Mouse (Mus musculus) spleen, adult 2 months (tissue): ENCODE measurements around the gene Dennd5b. TPM values are rescaled to one million over a fixed set of nuclear protein-coding genes. Genes with fewer than 3 reads are reported as not detected.

Source experiments
- DNase-seq, 2 experiments: peaks; one replicate each; pipeline versions ENCODE4 v3.0.0 to v3.0.0-alpha.2; 2012 to 2021; ENCODE audit warnings: low spot score in 2 of 2, low read depth in 1 of 2
- H3K27ac ChIP-seq: fragments of 200-500 bp; 2 replicates; pipeline ENCODE4 v1.5.1; 2012; ENCODE audit warnings: low read length, inconsistent platforms; ENCODE audit not compliant: insufficient read depth
- H3K27me3 ChIP-seq: fragments of 200-500 bp; 2 replicates; pipeline ENCODE4 v1.6.1; 2012; ENCODE audit warnings: mild to moderate bottlenecking, moderate library complexity, low read length, inconsistent platforms; ENCODE audit not compliant: control insufficient read depth, insufficient read depth
- H3K36me3 ChIP-seq: fragments of 200-500 bp; 2 replicates; pipeline ENCODE4 v1.6.1; 2012; ENCODE audit warnings: mild to moderate bottlenecking, low read length, inconsistent platforms; ENCODE audit not compliant: control insufficient read depth, insufficient read depth
- H3K4me1 ChIP-seq: fragments of 200-500 bp; 2 replicates; pipeline ENCODE4 v1.6.1; 2011; ENCODE audit warnings: inconsistent platforms; ENCODE audit not compliant: control insufficient read depth, insufficient read depth, insufficient read length
- H3K4me3 ChIP-seq: fragments of 200-500 bp; 2 replicates; pipeline ENCODE4 v1.5.1; 2011; ENCODE audit warnings: mild to moderate bottlenecking, inconsistent platforms; ENCODE audit not compliant: insufficient read depth, insufficient read length; ENCODE audit errors: extremely low read depth
- CTCF ChIP-seq: fragments of 200-500 bp; IDR thresholded peaks from 2 replicates; pipeline ENCODE4 v1.5.1; 2011; ENCODE audit warnings: mild to moderate bottlenecking, inconsistent platforms; ENCODE audit not compliant: insufficient read depth, insufficient read length, insufficient replicate concordance; ENCODE audit errors: extremely low read depth
- POLR2A ChIP-seq: fragments of 200-500 bp; IDR thresholded peaks from 2 replicates; pipeline ENCODE4 v1.6.1; 2011; ENCODE audit warnings: low read depth, low read length, inconsistent platforms
- WGBS: fragments of 180-500 bp; shearing (Covaris S2); methylation state at CpG from one replicate; pipeline ENCODE4 v1.1.7; 2018; 5-methylcytosine and 5-hydroxymethylcytosine counted together
- polyA plus RNA-seq: library from polyadenylated mRNA; depleted of rRNA; stranded (reverse); fragments of >200 nt; gene quantifications from 2 replicates; pipeline ENCODE4 v1.2.3, GENCODE M21; 2012

Dennd5b gene
- polyA plus RNA-seq, 1 experiment, result 5.1 TPM

DNA sequence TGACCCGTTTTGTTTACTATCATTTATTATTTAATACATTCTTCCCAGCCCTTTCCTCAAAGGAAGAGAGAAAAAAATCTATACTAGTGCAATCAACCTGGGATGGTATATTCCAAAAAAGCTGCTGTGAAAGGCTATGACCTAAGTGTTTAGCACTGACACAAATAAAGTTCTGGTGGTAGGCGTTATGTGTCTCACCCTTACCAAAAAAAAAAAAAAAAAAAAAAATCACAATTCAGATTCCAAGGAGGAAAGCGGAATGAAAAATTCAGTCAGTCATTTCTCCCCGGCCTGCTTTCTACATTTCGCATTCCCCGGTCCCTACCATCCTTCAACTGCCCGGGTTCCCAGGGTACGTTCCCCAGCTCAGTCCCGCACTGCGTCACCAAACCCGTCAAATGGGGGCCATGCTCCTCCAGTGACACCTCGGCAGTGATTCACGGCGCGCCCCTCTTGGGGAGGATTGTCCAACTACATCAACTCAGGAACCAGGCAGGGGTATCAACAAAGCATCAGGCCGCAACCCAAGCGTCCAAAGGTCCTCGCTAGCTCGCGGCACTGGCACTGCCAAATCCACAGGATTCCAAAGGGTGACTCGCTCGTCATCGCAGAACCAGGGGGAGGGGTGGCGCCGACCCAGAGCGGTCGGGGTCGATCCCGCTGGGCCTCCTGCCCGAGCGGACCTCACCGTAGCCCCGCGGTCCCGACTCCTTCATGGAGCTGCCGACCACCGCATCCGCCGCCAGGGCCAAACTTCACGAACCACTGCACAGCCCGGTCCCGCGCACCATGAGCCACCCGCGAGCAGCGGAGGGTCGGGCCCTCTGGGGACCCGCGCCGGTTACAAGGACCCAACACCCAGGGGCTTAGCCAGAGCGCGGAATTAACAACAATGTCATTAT lies 1.1 kb downstream of the Dennd5b start:
- DNase-seq, result peak; percentile 8 to 46
- WGBS, result 9% methylated on average over 52 of the region's 52 CpGs
- H3K27ac ChIP-seq, result peak overlapping the region; percentile 74
- no peaks in the 10 kb centered on the region for H3K27me3 ChIP-seq
- no peaks in the 10 kb centered on the region for H3K36me3 ChIP-seq
- H3K4me3 ChIP-seq, result peak overlapping the region; percentile 82
- H3K4me1 ChIP-seq, result peaks cover 2% of the 10 kb centered on the region
- TF ChIP-seq CTCF (no peak), POLR2A (no peak)

- Histone ChIP-seq H3K27me3 (no peaks in the 10 kb centered on the region), H3K36me3 (no peaks in the 10 kb centered on the region), H3K27ac (no peak overlapping the region), H3K4me1 (peaks cover 4% of the 10 kb centered on the region), H3K4me3 (no peak overlapping the region)
- no peak for DNase-seq
- no peak for TF ChIP-seq POLR2A
- no peak for TF ChIP-seq CTCF
Observed at GRCm38 (mm10) chr6:149098993-149099392, 2.5 kb downstream of the Dennd5b start.

- TF ChIP-seq CTCF (no peak), POLR2A (no peak)
- Histone ChIP-seq H3K36me3 (no peaks in the 10 kb centered on the region), H3K4me3 (no peak overlapping the region), H3K4me1 (peaks cover 8% of the 10 kb centered on the region), H3K27ac (0 out of 2 replicates have a peak overlapping the region, but pooled peaks have one; percentile 23), H3K27me3 (no peaks in the 10 kb centered on the region)
- WGBS, result 50% methylated on average over 1 of the region's 1 CpGs
- no peak for DNase-seq
Observed at GRCm38 (mm10) chr6:149097276-149097675, 4.2 kb downstream of the Dennd5b start.

DNA sequence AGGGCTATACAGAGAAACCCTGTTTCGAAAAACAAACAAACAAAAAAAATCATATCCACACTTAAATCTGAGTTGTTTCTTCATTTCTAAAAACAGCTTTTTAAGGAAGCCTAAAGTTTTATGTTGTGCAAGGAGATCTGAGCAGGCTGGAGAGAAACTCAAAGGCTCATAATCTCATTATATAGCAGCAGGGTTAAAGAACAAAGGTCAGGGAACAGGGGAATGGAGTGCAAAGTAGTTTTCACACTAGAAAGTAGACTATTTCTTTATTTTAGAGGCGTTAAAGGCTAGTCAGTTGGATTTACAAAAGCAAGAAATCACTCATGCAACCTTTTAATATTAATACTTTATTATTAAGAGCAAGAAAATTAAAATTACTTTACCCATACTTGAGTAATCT lies 5.2 kb downstream of the Dennd5b start:
- peaks cover 9% of the 10 kb centered on the region for H3K4me1 ChIP-seq
- WGBS, result 85% methylated on average over 2 of the region's 2 CpGs
- no peaks in the 10 kb centered on the region for H3K36me3 ChIP-seq
- no peaks in the 10 kb centered on the region for H3K27me3 ChIP-seq
- no peak for DNase-seq
- H3K4me3 ChIP-seq, result no peak overlapping the region
- no peak overlapping the region for H3K27ac ChIP-seq
- TF ChIP-seq POLR2A (no peak), CTCF (no peak)

DNA sequence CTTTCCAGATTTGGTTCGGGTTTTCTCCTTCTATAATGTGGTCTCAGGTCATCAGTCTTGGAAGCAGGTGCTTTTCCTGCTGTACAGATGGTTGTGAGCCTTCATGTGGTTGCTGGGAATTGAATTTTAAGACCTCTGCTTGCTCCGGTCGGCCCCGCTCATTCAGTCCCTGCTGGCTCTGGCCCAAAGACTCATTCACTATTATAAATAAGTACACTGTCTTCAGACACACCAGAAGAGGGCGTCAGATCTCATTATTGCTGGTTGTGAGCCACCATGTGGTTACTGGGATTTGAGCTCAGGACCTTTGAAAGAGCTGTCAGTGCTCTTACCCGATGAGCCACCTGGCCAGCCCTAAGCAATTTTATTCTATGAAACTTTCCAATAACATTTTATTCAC lies 6.1 kb downstream of the Dennd5b start:
- Histone ChIP-seq H3K36me3 (no peaks in the 10 kb centered on the region), H3K27ac (peak overlapping the region; percentile 90), H3K4me1 (peaks cover 9% of the 10 kb centered on the region; the same call in 1 of the 2 replicates), H3K27me3 (no peaks in the 10 kb centered on the region), H3K4me3 (no peak overlapping the region)
- 39% methylated on average over 6 of the region's 6 CpGs for WGBS
- no peak; the same call in 1 of the 2 replicates for TF ChIP-seq CTCF
- TF ChIP-seq POLR2A, result no peak
- DNase-seq, result no peak

DNA sequence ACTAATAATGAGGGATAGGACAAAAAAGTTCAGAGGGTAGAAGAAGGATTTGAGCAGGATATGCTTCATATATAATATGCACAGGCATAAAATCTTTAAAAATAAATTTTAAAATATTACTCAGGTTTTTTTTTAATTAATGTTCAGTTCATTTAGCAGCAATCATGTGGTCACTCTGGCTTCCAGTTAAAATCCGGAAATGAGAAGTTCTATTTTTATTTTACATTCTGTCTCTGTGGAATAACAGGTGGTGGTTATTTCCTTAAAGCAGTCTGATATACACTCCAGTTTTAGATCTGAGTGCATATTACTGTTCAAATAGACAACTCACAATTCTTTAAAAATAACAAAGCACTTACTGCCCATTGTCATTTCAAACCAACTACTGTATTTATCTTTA lies 6.9 kb downstream of the Dennd5b start:
- 4% methylated on average over 1 of the region's 1 CpGs for WGBS

DNA sequence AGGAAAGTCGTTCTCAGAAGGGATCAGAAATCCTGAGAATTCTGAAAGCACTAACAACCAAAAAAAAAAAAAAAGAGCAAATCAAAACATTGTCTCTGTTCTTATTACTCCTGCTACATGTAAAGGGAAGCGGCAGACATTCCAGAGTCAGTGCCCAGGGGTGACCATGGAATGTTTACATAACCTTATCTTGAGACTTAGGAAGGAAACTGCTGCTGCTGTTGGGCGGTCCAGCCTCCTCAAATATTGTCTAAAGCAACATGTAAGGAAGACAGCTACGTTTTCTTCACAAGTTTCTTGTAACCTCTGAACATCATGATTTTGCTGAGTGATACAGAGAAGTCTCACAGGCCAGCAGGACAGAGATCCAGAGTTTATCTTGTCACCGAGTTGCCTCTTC lies 8.0 kb downstream of the Dennd5b start:
- Histone ChIP-seq H3K27me3 (no peaks in the 10 kb centered on the region), H3K4me1 (peaks cover 15% of the 10 kb centered on the region; the same call in 1 of the 2 replicates), H3K4me3 (no peak overlapping the region), H3K36me3 (no peaks in the 10 kb centered on the region), H3K27ac (peak overlapping the region; percentile 83)
- no peak for DNase-seq
- TF ChIP-seq POLR2A (no peak), CTCF (no peak)
- 60% methylated on average over 5 of the region's 5 CpGs for WGBS

More for the DNA sequence above, 6.9 kb downstream of the Dennd5b start:
- Histone ChIP-seq H3K36me3 (no peaks in the 10 kb centered on the region), H3K4me3 (no peak overlapping the region), H3K27me3 (no peaks in the 10 kb centered on the region), H3K4me1 (peaks cover 12% of the 10 kb centered on the region; the same call in 1 of the 2 replicates), H3K27ac (no peak overlapping the region)
- TF ChIP-seq POLR2A, result no peak
- no peak for TF ChIP-seq CTCF
- no peak for DNase-seq
